Mouse (Mus musculus): ENCODE measurements around the gene Ube2t. TPM values are rescaled to one million over a fixed set of nuclear protein-coding genes. Genes with fewer than 3 reads are reported as not detected.

Gene Ube2t
- polyA plus RNA-seq, 1 experiment from 2014 or later: 44.2 TPM

DNA sequence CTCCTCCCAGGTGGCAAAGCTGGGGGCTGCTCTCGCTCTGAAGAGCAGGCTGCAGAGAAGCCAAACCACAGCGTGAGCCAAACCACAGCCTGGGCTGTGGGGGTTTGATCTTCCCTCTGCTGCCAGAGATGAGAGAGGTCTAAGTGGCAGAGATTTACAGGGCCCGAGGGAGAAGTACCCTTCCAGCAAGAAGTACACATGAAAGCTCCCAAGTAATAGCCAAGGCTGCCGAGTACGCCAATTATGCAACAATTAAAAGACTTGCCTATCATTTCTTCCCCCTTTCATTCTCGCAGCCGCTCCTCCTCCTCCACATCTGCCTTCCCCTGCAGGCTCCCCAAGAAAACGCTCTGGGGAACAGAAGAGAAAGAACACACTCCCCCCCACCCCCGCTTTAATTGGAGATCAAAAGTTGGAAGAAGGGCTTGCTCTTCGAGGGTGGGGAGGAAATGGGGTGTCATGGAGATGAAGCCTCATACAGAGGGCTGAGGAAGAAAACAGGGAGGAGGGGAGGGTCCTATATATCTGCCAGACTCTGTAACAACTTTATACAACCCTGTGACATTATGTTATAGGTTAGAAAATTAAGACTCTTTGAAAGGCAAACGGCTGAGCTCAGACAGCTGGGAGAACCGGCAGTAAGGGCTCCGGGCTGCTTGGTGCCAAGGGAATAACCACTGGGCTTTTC lies 56.9 kb downstream of the Ube2t start:
- H3K4me2 ChIP-seq: peak overlapping the region; percentile 17; the same call in 1 of the 2 replicates
- H3K36me3 ChIP-seq: no peaks in the 10 kb centered on the region
- peak; percentile 16; the same call in 1 of the 2 replicates for ATAC-seq (replicated peaks; ENCODE audit: low FRiP score)
- H3K27ac ChIP-seq: no peak overlapping the region
- no peaks in the 10 kb centered on the region for H3K9me3 ChIP-seq (replicated peaks)
- peaks cover 56% of the 10 kb centered on the region for H3K27me3 ChIP-seq
- H3K4me1 ChIP-seq: peaks cover 53% of the 10 kb centered on the region
- no peak overlapping the region for H3K4me3 ChIP-seq (replicated peaks)
- WGBS: 8% methylated on average over 13 of the region's 13 CpGs
- no peak overlapping the region for H3K9ac ChIP-seq

DNA sequence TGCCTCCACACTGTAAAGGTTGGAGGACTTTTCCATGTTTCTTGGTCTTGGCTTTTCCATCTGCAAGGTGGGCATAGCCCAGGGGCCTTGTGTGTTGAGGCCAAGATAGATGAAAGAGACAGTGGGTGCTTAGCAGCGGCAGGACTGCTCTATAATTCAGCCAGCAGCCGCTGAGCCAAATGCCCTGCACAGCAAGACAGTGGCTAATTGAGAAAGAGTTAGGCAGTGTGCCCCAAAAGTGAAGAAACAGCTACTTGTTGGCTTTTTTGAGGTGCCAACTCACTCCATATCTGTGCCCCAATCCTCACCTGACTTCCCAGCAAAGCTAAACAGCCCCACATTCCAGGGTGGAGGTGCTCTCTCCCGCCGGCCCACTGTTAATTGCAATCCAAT lies 57.4 kb downstream of the Ube2t start:
- H3K4me2 ChIP-seq: no peak overlapping the region
- H3K27me3 ChIP-seq: peaks cover 58% of the 10 kb centered on the region
- WGBS: 51% methylated on average over 4 of the region's 4 CpGs
- H3K9me3 ChIP-seq (replicated peaks): no peaks in the 10 kb centered on the region
- no peak for ATAC-seq (replicated peaks; ENCODE audit: low FRiP score)
- H3K9ac ChIP-seq: no peak overlapping the region
- no peaks in the 10 kb centered on the region for H3K36me3 ChIP-seq
- H3K4me3 ChIP-seq (replicated peaks): no peak overlapping the region
- peaks cover 53% of the 10 kb centered on the region for H3K4me1 ChIP-seq
- H3K27ac ChIP-seq: no peak overlapping the region

DNA sequence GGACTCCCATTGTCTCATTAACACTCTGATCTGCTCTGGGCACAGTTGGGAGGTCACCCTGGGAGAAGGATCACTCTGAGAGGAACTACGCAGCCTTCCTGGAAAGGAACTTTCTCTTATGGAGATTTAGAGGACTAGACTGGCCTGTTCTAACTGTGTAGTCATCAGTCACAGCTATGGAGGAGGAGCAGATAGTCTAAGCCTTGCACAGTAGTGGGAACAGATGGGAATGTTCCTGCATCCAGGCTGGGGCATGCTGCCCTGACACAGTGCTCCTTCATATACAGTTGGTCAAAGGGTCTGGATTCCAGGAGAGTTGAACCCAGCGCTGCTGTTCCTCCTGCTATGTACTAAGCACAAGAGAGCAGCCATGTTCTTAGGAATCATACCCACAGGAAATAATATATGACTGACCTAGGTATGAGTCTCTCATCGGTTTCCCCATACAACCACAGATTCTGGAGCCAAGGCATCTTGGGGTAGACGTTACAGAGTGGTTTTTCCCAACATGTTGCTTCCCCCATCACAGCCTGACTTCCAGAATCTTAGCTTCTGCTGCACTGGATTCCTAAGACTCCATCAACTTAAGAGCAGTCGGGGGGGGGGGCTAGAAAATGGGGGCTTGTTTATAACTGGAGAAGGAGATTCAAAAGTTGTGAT lies 58.0 kb downstream of the Ube2t start:
- Histone ChIP-seq H3K36me3 (no peaks in the 10 kb centered on the region), H3K9ac (no peak overlapping the region), H3K4me2 (no peak overlapping the region), H3K27ac (peak overlapping the region; percentile 65), H3K27me3 (peaks cover 60% of the 10 kb centered on the region), H3K4me1 (peaks cover 47% of the 10 kb centered on the region), H3K9me3 (replicated peaks) (no peaks in the 10 kb centered on the region), H3K4me3 (replicated peaks) (no peak overlapping the region)
- WGBS: 68% methylated on average over 5 of the region's 5 CpGs
- no peak for ATAC-seq (replicated peaks; ENCODE audit: low FRiP score)

DNA sequence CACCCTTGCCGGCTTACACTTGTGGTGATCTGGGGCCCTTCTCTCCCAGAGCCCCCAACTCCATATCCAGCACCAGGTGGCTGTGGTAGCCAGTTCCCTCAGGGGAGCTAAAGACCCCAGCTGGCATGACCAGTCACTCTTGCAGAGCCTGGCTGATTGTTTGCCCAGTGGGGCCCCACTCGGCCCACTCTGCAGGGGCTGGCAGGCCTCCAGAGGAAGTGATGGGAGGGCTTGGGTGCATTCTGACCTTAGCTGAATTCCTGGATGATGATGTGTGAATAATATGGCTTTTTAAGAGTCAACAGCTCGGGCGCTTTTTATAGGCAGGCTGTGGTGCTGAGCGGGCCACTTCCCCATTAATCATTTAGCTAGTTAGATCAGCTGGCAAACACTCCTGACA lies 58.6 kb downstream of the Ube2t start:
- H3K9me3 ChIP-seq (replicated peaks): no peaks in the 10 kb centered on the region
- ATAC-seq (replicated peaks; ENCODE audit: low FRiP score): no peak; the same call in 1 of the 2 replicates
- 14% methylated on average over 5 of the region's 5 CpGs for WGBS
- H3K27ac ChIP-seq: peak overlapping the region; percentile 65
- 0 out of 2 replicates have a peak overlapping the region, but pooled peaks have one; percentile 1 for H3K4me2 ChIP-seq
- no peak overlapping the region for H3K4me3 ChIP-seq (replicated peaks)
- no peak overlapping the region for H3K9ac ChIP-seq
- no peaks in the 10 kb centered on the region for H3K36me3 ChIP-seq
- peaks cover 66% of the 10 kb centered on the region for H3K27me3 ChIP-seq
- H3K4me1 ChIP-seq: peaks cover 41% of the 10 kb centered on the region

DNA sequence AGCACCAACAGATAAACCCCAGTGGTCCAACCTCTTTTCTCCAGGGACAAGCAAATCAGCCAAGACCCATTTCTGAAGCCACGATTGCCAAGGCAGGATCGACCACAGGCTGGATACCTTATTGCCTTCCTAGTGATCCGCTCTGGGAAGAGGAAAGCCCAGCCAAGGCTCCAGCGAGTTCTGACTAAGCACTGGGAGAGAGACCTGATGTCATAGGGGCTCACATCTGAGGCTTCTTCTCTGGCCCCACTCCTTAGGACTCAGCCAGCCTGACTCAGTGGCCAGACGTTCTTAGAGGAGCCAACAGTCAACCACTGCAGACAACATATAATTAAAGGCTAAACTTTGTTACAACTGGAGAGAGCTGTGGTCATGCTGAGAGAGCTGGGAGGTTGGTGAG lies 59.6 kb downstream of the Ube2t start:
- 77% methylated on average over 5 of the region's 5 CpGs for WGBS
- no peak overlapping the region for H3K4me3 ChIP-seq (replicated peaks)
- H3K9ac ChIP-seq: no peak overlapping the region
- H3K27me3 ChIP-seq: peaks cover 66% of the 10 kb centered on the region
- no peaks in the 10 kb centered on the region for H3K9me3 ChIP-seq (replicated peaks)
- no peak for ATAC-seq (replicated peaks; ENCODE audit: low FRiP score)
- H3K4me2 ChIP-seq: no peak overlapping the region
- no peaks in the 10 kb centered on the region for H3K36me3 ChIP-seq
- H3K4me1 ChIP-seq: peaks cover 41% of the 10 kb centered on the region
- H3K27ac ChIP-seq: no peak overlapping the region

DNA sequence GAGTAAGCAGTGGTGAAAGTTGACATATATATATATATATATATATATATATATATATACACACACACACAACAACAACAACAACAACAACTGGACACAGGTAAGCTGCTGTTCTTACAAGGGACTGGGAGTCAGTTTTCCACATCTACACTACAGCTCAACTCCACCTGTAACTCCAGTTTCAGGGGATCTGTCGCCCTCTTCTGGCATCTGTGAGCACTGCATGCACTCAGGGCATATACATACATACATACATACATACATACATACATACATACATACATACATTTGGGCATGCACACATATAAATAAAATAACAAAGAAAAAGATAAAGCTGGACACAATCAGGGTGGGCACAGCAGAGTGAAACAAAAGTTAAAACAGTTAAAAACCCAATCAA lies 61.2 kb downstream of the Ube2t start:
- no peaks in the 10 kb centered on the region for H3K36me3 ChIP-seq
- no peak for ATAC-seq (replicated peaks; ENCODE audit: low FRiP score)
- H3K4me1 ChIP-seq: peaks cover 37% of the 10 kb centered on the region
- no peak overlapping the region for H3K4me3 ChIP-seq (replicated peaks)
- no peak overlapping the region for H3K4me2 ChIP-seq
- H3K27ac ChIP-seq: no peak overlapping the region
- peaks cover 53% of the 10 kb centered on the region for H3K27me3 ChIP-seq
- no peaks in the 10 kb centered on the region for H3K9me3 ChIP-seq (replicated peaks)
- 81% methylated on average over 1 of the region's 1 CpGs for WGBS
- no peak overlapping the region for H3K9ac ChIP-seq

Other genes starting within 250 kb of the Ube2t start
- 5.2 and 6.7 TPM in 2 replicates for gene Ppp1r12b, start 6.6 kb upstream of the Ube2t start, polyA plus RNA-seq (2015; fragmentation: Nextera tagmentation; extraction: Ambion mirVana)
- gene Lgr6, start 142.7 kb downstream of the Ube2t start, polyA plus RNA-seq (2015; fragmentation: Nextera tagmentation; extraction: Ambion mirVana): 0.98 and 1.1 TPM in 2 replicates
- gene Ptpn7, start 170.1 kb downstream of the Ube2t start, polyA plus RNA-seq (2015; fragmentation: Nextera tagmentation; extraction: Ambion mirVana): 1.2 TPM in 2 replicates
- gene Arl8a, start 184.3 kb downstream of the Ube2t start, polyA plus RNA-seq (2015; fragmentation: Nextera tagmentation; extraction: Ambion mirVana): 45.3 and 52.3 TPM in 2 replicates
- gene Gpr37l1, start 205.1 kb downstream of the Ube2t start, polyA plus RNA-seq (2015; fragmentation: Nextera tagmentation; extraction: Ambion mirVana): 0.09 TPM in 1 of 2 replicates, not detected in the other

All from kidney, embryonic 15.5 days (tissue).